In genomic region chr13:84625927-84626326, GRCm38 (mm10) we compare ENCODE assay signal across 20 mouse cellular contexts.
DNase-seq lines count a peak whose midpoint lies in the region; ATAC-seq lines count a peak whose summit lies in the region.
"Had no signal": no experiment of that assay in that cellular context is flagged by ENCODE, and none has a peak within 500 bp of the region (broad histone marks: within the 10 kb centered on the region; RNA-seq: fewer than 3 reads in every experiment).

No protein-coding gene starts in this region.

- no peak overlapping the region for H3K4me2 ChIP-seq in forebrain, embryonic 11.5 days (ENCODE audit: low read depth, low read length, severe bottlenecking)
- no peak overlapping the region for H3K4me2 ChIP-seq in forebrain, embryonic 14.5 days (ENCODE audit: low read length)
- H3K4me2 ChIP-seq in midbrain, embryonic 16.5 days (ENCODE audit: low read length) = no peak overlapping the region
- H3K4me2 ChIP-seq: heart, embryonic 11.5 days; heart, embryonic 15.5 days; hindbrain, embryonic 12.5 days; intestine, embryonic 15.5 days had no signal

- H3K27ac ChIP-seq in forebrain, embryonic 11.5 days (ENCODE audit: low read depth, low read length) = no peak overlapping the region
- no peak overlapping the region for H3K27ac ChIP-seq in forebrain, embryonic 14.5 days (ENCODE audit: low read depth, low read length)
- peak overlapping the region; percentile 69; the same call in 1 of the 2 replicates for H3K27ac ChIP-seq in midbrain, embryonic 10.5 days (replicated peaks)
- H3K27ac ChIP-seq in midbrain, embryonic 16.5 days (ENCODE audit: low read length) = no peak overlapping the region
- H3K27ac ChIP-seq: embryonic facial prominence, embryonic 10.5 days; heart, adult 2 months; heart, embryonic 15.5 days; hindbrain, embryonic 12.5 days; intestine, embryonic 15.5 days had no signal

- WGBS in forebrain, embryonic 11.5 days = 20% methylated on average over 2 of the region's 2 CpGs
- WGBS in forebrain, embryonic 14.5 days = 14% methylated on average over 2 of the region's 2 CpGs
- 26% methylated on average over 2 of the region's 2 CpGs for WGBS in midbrain, embryonic 10.5 days
- WGBS in midbrain, embryonic 16.5 days = 15% methylated on average over 2 of the region's 2 CpGs

- H3K27me3 ChIP-seq in forebrain, embryonic 11.5 days (ENCODE audit: control insufficient read depth, insufficient read depth, low read length) = no peaks in the 10 kb centered on the region
- H3K27me3 ChIP-seq in forebrain, embryonic 14.5 days (replicated peaks; ENCODE audit: control insufficient read depth, insufficient read depth, low read length) = no peaks in the 10 kb centered on the region
- H3K27me3 ChIP-seq in midbrain, embryonic 10.5 days (ENCODE audit: low read depth, poor library complexity, severe bottlenecking) = peaks cover 71% of the 10 kb centered on the region
- H3K27me3 ChIP-seq in midbrain, embryonic 16.5 days (ENCODE audit: control insufficient read depth, insufficient read depth, low read depth, low read length) = no peaks in the 10 kb centered on the region
- H3K27me3 ChIP-seq: CH12.LX; heart, embryonic 15.5 days; hindbrain, embryonic 12.5 days; intestine, embryonic 15.5 days; Patski had no signal

- H3K4me3 ChIP-seq in forebrain, embryonic 11.5 days (ENCODE audit: low read depth, low read length) = no peak overlapping the region
- H3K4me3 ChIP-seq in forebrain, embryonic 14.5 days (ENCODE audit: low read depth, low read length) = no peak overlapping the region
- H3K4me3 ChIP-seq in midbrain, embryonic 10.5 days = no peak overlapping the region
- H3K4me3 ChIP-seq in midbrain, embryonic 16.5 days (ENCODE audit: low read depth, low read length) = no peak overlapping the region
- H3K4me3 ChIP-seq: embryonic facial prominence, embryonic 10.5 days; heart, adult 2 months; heart, embryonic 15.5 days; hindbrain, embryonic 12.5 days; intestine, embryonic 15.5 days had no signal

- 0 out of 2 replicates have a peak, but pooled peaks have one; percentile 22 for ATAC-seq in forebrain, embryonic 11.5 days (replicated peaks; ENCODE audit: low FRiP score)
- ATAC-seq in forebrain, embryonic 14.5 days = no peak
- ATAC-seq in midbrain, embryonic 16.5 days = no peak
- ATAC-seq: forebrain, postnatal 0 days; intestine, embryonic 15.5 days; Patski had no signal

- no peak overlapping the region for H3K9ac ChIP-seq in forebrain, embryonic 11.5 days (ENCODE audit: low read length)
- H3K9ac ChIP-seq in forebrain, embryonic 14.5 days (ENCODE audit: low read length) = no peak overlapping the region
- no peak overlapping the region for H3K9ac ChIP-seq in midbrain, embryonic 16.5 days (ENCODE audit: low read depth, low read length)
- H3K9ac ChIP-seq: forebrain, postnatal 0 days; heart, embryonic 15.5 days; hindbrain, embryonic 12.5 days; intestine, embryonic 15.5 days had no signal

- no peak for DNase-seq in forebrain, embryonic 11.5 days (ENCODE audit: low spot score)
- DNase-seq in forebrain, embryonic 14.5 days (ENCODE audit: low spot score) = no peak
- DNase-seq in midbrain, embryonic 10.5 days (ENCODE audit: low spot score) = peak; percentile 44
- peak; percentile 41 for DNase-seq in embryo, embryonic 11 days
- DNase-seq in retina, postnatal 1 day = no peak
- DNase-seq in heart, postnatal 36 days = no peak
- DNase-seq: adrenal gland, adult 2 months; adrenal gland, postnatal 25 days; forebrain, postnatal 0 days; gastrocnemius, postnatal 14 days; heart, adult 2 months; heart, postnatal 14 days had no signal

- intact Hi-C loops in heart, postnatal 36 days (cut with DNase I) = no loop called here

- H3K36me3 ChIP-seq in forebrain, embryonic 11.5 days (ENCODE audit: control insufficient read depth, insufficient read depth, low read length) = no peaks in the 10 kb centered on the region
- H3K36me3 ChIP-seq in forebrain, embryonic 14.5 days (ENCODE audit: control insufficient read depth, insufficient read depth, low read length) = no peaks in the 10 kb centered on the region
- no peaks in the 10 kb centered on the region for H3K36me3 ChIP-seq in midbrain, embryonic 10.5 days
- H3K36me3 ChIP-seq in midbrain, embryonic 16.5 days (ENCODE audit: control insufficient read depth, insufficient read depth, low read length) = no peaks in the 10 kb centered on the region
- H3K36me3 ChIP-seq: embryonic facial prominence, embryonic 10.5 days; heart, embryonic 15.5 days; hindbrain, embryonic 12.5 days; intestine, embryonic 15.5 days had no signal

- no peaks in the 10 kb centered on the region; the same call in 1 of the 2 replicates for H3K4me1 ChIP-seq in forebrain, embryonic 11.5 days (replicated peaks; ENCODE audit: control insufficient read depth, insufficient read depth, low read length)
- H3K4me1 ChIP-seq in forebrain, embryonic 14.5 days (ENCODE audit: control insufficient read depth, insufficient read depth, low read length) = peaks cover 9% of the 10 kb centered on the region; the same call in 1 of the 2 replicates
- peaks cover 23% of the 10 kb centered on the region for H3K4me1 ChIP-seq in midbrain, embryonic 10.5 days
- H3K4me1 ChIP-seq in midbrain, embryonic 16.5 days (ENCODE audit: control insufficient read depth, insufficient read depth, low read length) = no peaks in the 10 kb centered on the region
- H3K4me1 ChIP-seq: heart, embryonic 15.5 days; intestine, embryonic 15.5 days had no signal

- no peaks in the 10 kb centered on the region for H3K9me3 ChIP-seq in forebrain, embryonic 11.5 days (ENCODE audit: control insufficient read depth, low read length)
- no peaks in the 10 kb centered on the region for H3K9me3 ChIP-seq in forebrain, embryonic 14.5 days (replicated peaks; ENCODE audit: control insufficient read depth, low read length)
- no peaks in the 10 kb centered on the region for H3K9me3 ChIP-seq in midbrain, embryonic 10.5 days (replicated peaks)
- H3K9me3 ChIP-seq in midbrain, embryonic 16.5 days (replicated peaks; ENCODE audit: control insufficient read depth, low read length, poor library complexity, severe bottlenecking) = no peaks in the 10 kb centered on the region
- H3K9me3 ChIP-seq: embryonic facial prominence, embryonic 10.5 days; heart, embryonic 15.5 days; hindbrain, embryonic 12.5 days; intestine, embryonic 15.5 days had no signal

Comparison
In these comparisons a context has a peak if more than half of its experiments do, and no peak if none do; other contexts are left out.
1. DNase-seq: peak in midbrain, embryonic 10.5 days (single experiment) and embryo, embryonic 11 days (single experiment); none in forebrain, embryonic 11.5 days (single experiment), forebrain, embryonic 14.5 days (single experiment), retina, postnatal 1 day (single experiment) and heart, postnatal 36 days (0 of 2).